Mouse (Mus musculus) c-Kit-positive CD71-negative TER-119-negative erythroid progenitor cells, embryonic 14.5 days (primary cell): ENCODE data around the gene 4930572O03Rik.
"Not testable (repeated sequence)": the region's sequence is repeated elsewhere in the genome, so short reads cannot be mapped to it uniquely, and the experiment has no call there.

Source experiments
- DNase-seq: peaks from one replicate; pipeline ENCODE4 v3.0.0-alpha.2; 2013; ENCODE audit warnings: low read depth

4930572O03Rik gene

GRCm38 (mm10) chr5:15656959-15657358 lies at the start of gene 4930572O03Rik:
Gene 4930572O03Rik (minus strand): TSS chr5:15657059.
- DNase-seq, result not testable (repeated sequence)

DNA sequence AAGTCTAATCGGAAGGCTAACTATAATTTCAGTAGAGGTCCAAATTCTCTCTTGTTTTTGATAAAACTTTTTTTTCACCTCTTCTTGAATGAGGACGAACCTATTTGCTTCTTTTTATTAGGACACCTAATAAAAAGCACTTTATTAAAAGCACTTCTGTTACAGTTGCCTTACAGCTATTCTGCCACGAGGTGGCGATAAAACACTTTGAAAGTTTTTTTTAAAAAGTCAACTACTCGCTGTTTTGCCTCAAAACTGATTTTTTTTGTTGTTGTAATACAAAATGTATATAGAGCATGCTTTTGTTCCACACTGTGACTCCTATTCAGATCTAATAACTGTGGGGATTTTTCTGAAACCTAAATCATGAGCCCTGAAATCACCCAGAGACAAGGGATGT lies 46.0 kb upstream of the 4930572O03Rik start:
- not testable (repeated sequence) for DNase-seq

DNA sequence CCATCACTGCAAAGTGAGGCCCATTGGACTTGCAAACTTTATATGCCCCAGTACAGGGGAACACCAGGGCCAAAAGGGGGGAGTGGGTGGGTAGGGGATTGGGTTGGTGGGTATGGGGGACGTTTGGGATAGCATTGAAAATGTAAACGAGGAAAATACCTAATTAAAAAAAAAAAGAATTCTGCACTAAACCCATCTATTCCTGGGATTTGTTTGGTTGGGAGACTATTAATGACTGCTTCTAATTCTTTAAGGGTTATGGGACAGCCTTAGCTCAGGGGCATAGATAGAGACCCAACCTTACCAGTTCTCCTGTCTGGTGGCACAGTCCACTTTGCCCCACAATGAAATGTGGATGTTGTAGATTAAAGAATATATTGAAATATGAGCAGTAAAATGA lies 40.9 kb upstream of the 4930572O03Rik start:
- DNase-seq, result not testable (repeated sequence)

DNA sequence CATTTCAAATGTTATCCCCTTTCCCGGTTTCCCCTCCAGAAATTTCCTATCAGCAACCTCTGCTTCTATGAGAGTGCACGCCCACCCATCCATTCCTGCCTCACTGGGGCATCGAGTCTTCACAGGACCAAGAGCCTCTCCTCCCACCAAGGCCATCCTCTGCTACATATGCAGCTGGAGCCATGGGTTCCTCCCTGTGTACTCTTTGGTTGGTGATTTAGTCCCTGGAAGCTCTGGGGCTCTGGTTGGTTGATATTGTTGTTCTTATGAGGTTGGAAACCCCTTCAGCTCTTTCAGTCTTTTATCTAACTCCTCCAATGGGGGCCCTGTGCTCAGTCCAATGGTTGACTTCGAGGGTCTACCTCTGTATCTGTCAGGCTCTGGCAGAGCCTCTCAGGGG lies 35.0 kb upstream of the 4930572O03Rik start:
- not testable (repeated sequence) for DNase-seq

- not testable (repeated sequence) for DNase-seq
Observed at GRCm38 (mm10) chr5:15690822-15691221, 34.0 kb upstream of the 4930572O03Rik start.

DNA sequence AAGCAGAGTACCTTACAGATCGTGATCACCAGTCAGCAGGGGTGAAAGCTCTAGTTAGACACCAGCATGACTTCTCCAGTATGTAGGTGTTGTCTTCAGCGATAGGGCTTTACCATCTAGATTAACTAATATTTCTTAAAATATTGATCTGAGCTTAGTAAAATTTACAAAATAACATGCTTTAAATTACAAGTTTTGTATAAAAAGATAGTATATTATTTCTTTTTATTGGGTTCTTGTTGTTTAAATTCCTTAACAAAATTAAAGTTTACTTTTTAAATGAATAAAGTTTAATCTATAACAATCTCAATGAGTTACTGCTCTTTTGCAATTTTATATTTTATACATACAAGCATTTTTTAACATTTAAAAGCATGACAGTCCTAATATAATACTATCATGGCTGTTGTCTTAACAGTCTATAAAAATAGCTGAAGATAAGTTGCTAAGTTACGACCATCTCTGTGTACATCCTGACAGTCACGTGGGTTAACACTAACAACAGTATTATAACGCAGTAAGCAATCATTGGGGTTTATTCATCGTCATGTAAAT lies 32.9 kb upstream of the 4930572O03Rik start:
- not testable (repeated sequence) for DNase-seq

GRCm38 (mm10) chr5:15688874-15689658 lies 32.2 kb upstream of the 4930572O03Rik start:
- not testable (repeated sequence) for DNase-seq

GRCm38 (mm10) chr5:15681301-15682035 lies 24.6 kb upstream of the 4930572O03Rik start:
- not testable (repeated sequence) for DNase-seq

- not testable (repeated sequence) for DNase-seq
Observed at GRCm38 (mm10) chr5:15679980-15680949, 23.4 kb upstream of the 4930572O03Rik start.

GRCm38 (mm10) chr5:15678907-15679306 lies 22.0 kb upstream of the 4930572O03Rik start:
- not testable (repeated sequence) for DNase-seq

GRCm38 (mm10) chr5:15677750-15678149 lies 20.9 kb upstream of the 4930572O03Rik start:
- DNase-seq, result not testable (repeated sequence)

DNA sequence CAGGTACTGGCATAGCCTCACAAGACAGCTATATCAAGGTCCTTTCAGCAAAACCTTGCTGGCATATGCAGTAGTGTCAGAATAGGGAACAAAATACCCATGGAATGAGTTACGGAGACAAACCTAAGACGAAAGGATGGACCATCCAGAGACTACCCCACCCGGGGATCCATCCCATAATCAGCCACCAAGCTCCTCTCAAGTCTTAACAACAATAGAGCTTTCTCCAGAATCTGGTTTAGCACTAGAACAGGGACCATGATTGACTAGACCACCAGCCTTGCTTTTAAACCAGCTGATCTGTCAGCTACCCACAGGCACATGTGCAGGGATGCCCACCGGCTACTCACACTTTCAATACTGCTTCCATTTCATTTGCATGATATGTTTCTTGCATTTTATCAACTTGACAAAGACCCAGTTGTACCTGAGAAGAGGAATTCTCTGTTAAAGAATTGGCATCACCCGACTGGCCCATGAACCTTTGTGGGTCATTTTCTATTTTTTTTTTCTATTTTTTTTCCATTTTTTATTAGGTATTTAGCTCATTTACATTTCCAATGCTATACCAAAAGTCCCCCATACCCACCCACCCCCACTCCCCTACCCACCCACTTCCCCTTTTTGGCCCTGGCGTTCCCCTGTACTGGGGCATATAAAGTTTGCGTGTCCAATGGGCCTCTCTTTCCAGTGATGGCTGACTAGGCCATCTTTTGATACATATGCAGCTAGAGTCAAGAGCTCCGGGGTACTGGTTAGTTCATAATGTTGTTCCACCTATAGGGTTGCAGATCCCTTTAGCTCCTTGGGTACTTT lies 17.8 kb upstream of the 4930572O03Rik start:
- not testable (repeated sequence) for DNase-seq

- not testable (repeated sequence) for DNase-seq
Observed at GRCm38 (mm10) chr5:15673989-15674388, 17.1 kb upstream of the 4930572O03Rik start.

- DNase-seq, result not testable (repeated sequence)
Observed at GRCm38 (mm10) chr5:15670789-15671188, 13.9 kb upstream of the 4930572O03Rik start.

DNA sequence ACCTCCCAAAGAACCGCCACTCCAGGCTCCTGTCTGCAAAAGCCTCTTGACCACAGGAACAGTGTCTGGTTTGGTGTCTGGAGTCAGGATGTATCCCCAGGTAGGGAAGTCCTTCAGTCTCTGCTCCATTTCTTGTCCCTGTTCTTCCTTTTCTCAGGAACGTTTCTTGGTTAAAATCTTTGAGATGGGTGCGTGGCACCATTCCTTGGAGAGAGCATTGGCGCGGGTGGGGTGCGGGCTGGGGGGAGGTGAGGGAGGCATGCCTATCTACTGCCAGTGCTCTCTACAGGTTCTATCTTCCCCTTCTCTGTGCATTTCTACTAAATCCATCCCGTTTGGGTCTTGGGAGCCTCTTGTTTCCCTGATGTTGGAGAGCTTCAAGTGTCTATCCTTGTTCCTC lies 7.0 kb upstream of the 4930572O03Rik start:
- DNase-seq, result not testable (repeated sequence)

DNA sequence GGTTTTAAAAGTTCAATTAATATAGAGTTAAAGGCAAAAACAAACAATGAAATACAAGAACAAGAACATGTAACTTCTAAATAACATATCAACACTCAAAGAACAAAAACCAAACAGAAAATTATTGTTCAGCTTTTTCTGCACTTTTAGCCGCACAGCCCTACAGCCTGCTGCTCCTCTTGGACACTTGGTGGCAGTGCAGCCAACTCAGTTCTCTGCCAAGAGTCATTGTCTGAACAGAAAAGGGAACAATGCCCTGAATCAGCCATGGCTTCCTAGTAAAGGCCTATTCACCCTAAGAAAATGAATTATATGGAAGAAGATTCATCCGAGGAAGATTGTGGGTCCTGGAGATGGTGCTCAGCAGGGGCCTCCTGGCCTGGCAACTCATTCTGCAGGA lies 4.5 kb downstream of the 4930572O03Rik start:
- DNase-seq, result not testable (repeated sequence)

DNA sequence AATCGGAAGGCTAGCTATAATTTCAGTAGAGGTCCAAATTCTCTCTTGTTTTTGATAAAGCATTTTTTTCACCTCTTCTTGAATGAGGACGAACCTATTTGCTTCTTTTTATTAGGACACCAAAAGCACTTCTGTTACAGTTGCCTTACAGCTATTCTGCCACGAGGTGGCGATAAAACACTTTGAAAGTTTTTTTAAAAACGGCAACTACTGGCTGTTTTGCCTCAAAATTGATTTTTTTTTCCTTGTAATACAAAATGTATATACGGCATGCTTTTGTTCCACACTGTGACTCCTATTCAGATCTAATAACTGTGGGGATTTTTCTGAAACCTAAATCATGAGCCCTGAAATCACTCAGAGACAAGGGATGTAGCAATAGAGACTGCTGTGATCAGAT lies 11.2 kb downstream of the 4930572O03Rik start:
- DNase-seq, result not testable (repeated sequence)

DNA sequence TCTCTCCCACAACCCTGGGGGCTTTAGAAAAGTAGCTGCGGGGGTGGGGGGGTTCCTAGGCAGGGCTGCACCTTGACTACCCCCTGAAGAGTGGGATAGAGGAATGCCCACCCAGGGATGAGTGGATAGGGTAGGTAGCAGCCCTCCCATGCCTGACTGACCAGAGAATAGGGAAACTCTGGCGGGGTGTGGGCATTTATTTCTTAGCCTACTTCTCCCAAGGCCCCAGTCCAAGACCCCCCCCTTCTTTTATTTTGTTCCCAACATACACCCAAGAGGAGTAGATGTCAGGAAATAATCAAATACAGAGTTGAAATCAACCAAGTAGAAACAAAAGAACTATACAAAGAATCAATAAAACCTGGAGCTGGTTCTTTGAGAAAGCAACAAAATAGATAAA lies 19.2 kb downstream of the 4930572O03Rik start:
- DNase-seq, result not testable (repeated sequence)

DNA sequence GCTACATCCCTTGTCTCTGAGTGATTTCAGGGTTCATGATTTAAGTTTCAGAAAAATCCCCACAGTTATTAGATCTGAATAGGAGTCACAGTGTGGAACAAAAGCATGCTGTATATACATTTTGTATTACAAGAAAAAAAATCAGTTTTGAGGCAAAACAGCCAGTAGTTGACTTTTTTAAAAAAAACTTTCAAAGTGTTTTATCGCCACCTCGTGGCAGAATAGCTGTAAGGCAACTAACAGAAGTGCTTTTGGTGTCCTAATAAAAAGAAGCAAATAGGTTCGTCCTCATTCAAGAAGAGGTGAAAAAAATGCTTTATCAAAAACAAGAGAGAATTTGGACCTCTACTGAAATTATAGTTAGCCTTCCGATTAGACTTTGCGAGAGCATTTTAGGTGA lies 26.8 kb downstream of the 4930572O03Rik start:
- not testable (repeated sequence) for DNase-seq

DNA sequence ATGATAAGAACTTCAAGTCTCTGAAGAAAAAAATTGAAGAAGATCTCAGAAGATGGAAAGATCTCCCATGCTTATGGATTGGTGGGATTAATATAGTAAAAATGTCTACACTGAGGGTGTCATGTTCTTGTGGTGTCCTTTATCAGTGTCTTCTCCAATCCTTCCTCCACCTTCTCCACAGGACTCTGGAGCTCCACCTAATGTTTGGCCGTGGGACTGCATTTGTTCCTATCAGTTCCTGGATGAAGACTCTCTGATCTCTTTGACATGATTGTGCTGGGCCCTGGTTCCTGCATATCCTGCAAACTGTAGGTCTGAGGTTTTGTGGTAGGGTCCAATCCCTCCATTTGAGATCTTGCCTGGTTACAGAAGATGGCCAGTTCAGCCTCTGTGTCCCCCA lies 28.7 kb downstream of the 4930572O03Rik start:
- DNase-seq, result not testable (repeated sequence)
